Mouse (Mus musculus) layer of hippocampus, adult 18-20 months (tissue): ENCODE results near the gene Prnd. TPM values are rescaled to one million over a fixed set of nuclear protein-coding genes. Genes with fewer than 3 reads are reported as not detected.

Experiments used
- DNase-seq, 2 experiments: peaks; one replicate each; pipeline ENCODE4 v3.0.0; 2022; ENCODE audit warnings: low spot score in 2 of 2
- long read RNA-seq: library from polyadenylated mRNA; stranded (forward); transcript quantifications from one replicate; pipeline ENCODE4 v2.0.0, GENCODE M21; 2021
- total RNA-seq, 2 experiments: library from RNA; stranded (reverse); gene quantifications; 2 replicates each; pipeline ENCODE4 v1.2.3; 2021

The Prnd gene
- not detected for total RNA-seq
- long read RNA-seq = 0 reads

DNA sequence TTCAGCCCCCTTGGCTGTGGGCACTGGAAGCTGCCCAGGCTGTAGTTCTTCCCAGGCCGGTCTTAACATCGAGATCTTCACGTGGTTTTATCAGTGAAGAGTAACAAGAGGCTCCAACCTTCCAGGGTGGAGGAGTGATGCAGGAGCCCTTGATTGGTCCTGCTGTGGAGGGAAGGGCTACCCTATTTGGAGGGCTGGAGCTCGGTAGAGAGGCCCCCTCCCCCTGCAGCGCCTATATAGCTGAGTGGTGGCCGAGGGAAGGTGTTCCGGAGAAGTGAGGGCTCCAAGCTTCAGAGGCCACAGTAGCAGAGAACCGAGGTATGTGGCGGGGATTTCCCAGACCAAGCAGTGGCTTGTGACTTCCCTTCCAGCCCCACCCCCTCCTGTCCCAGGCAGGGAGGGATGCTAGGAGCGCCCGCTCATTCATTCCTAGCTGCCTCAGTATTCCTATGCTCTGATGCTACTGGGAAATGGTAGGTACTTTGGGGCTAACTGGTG, at the start of gene Prnd:
Prnd (plus strand) TSS at position 264 of the 498 bp plus-strand sequence.
- no peak for DNase-seq

DNA sequence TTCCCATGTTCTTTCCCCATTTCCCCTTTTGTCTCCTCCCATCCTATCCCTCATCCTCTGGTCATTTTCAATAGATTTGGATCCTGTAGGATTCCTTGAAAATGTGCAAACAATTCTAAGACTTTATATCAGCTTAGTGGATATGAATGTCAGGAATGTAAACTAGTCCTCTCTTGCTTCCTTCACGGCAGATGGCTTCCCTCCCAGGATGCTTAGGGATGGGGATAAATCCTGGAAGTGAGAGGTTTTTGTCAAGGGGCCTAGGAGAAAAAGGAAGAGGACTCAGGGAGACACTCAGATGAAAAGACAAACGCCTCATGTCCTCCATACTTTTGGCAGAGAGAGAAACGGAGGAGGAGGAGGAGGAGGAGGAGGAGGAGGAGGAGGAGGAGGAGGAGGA, 48.2 kb upstream of the Prnd start:
- DNase-seq = no peak

DNA sequence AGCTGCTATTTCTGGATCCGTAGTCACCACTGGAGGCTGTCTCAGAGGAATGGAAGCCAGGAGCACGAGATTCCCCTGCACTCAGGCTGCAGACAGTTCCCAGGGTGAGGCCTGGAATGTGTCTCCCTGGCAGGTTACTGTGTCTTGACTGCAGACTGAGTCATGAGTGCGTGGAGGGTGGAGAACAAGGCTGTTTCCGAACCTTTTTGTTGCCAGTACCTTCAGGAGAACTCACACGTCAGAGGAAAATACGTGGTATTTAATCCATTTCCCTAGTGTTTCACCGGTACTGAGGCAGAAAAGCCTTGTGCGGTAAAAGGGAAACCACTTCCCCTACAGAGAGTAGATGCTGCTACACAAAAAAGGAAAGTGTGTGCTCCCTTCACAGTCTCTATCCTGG, 47.8 kb upstream of the Prnd start:
- no peak for DNase-seq

DNA sequence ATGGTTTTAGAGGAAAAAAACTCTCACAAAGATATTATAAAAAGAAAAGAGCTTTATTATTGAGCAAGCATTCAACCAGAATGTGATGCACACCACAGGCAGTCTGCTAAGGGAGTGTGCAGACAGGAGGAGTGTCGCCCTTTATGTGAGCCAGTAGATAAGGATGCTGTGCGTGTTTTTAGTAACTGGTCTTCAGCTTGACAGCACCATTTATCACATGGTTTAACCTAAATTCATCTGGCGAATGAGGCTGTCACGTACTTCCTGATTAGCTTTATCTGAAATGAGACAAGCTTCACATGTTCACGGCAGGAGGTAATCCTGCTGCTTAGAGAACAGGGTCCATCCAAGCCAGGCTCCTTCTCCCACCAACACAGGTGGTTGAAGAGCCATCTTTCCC, 45.6 kb upstream of the Prnd start:
- DNase-seq = no peak

DNA sequence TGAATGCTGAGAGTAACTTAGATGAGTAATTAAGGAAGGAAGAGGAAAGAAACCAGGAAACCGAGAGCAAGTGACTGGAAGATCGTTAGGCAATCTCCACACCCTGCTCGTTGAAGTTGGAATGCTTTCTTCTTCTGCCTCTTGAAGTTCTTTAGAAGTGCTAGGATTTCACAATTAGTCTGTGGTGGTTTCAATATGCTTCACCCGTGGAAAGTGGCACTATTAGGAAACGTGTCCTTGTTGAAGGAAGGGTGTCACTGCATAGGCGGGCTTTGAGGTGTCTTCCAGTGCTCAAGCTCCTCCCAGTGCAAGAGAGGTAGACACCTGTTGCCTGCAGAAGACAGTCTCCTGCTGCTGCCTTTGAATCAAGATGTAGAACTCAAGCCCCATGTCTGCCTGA, 44.9 kb upstream of the Prnd start:
- DNase-seq = no peak

DNA sequence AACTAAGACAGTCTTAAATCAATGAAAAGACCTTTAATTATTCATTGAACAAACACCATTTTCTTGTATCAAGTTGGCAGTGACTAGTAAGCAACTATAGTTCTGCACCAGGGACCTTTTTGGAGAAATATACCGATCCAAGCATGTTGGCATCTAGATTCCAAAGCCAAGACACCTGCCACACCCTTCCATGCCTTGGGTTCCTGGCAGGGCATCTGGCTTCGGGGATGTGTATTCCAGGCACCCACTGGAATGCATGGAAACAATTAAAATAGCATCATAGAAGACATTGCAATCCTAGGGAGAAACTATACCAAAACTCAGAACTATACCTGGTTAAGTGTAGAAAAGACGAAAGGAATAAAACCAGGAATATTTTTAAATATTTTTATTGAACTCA, 44.4 kb upstream of the Prnd start:
- no peak for DNase-seq

DNA sequence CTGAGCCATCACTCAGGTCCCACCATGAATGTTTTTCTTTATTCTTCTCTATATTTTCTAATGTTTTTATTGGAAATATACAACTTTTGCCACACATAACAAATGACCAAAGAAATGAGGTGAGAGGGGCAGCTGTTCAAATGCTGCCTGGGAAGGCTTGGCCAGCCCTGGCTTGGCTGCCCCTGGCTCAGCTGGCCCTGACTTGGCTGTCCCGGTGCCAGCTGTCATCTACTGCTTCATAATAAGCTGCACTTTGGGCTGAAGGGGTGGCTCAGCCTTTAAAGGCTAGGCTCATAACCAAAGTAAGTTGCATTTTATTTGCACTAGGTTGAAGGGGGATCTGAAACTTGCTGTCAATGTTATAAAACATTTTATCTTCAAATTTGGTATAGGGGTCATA, 43.8 kb upstream of the Prnd start:
- no peak for DNase-seq

DNA sequence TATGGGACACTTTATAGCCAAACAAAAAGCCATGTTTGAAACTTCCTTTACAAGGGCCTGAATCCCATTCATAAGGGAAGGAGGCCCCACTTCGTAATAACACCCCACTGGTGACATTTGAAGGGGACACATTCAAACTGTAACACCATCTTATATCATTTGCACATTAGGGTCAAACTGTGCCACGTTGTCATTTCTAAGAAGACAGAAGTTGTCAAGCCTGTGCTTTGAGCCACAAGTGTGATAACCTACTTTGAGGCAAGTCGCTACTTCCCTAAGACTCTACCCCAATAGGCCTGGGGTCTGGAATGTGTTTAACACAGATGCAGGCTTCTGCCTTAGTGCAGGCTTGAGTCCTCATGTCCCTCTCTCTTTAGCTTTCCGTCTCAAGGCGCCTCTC, 43.4 kb upstream of the Prnd start:
- DNase-seq = no peak

DNA sequence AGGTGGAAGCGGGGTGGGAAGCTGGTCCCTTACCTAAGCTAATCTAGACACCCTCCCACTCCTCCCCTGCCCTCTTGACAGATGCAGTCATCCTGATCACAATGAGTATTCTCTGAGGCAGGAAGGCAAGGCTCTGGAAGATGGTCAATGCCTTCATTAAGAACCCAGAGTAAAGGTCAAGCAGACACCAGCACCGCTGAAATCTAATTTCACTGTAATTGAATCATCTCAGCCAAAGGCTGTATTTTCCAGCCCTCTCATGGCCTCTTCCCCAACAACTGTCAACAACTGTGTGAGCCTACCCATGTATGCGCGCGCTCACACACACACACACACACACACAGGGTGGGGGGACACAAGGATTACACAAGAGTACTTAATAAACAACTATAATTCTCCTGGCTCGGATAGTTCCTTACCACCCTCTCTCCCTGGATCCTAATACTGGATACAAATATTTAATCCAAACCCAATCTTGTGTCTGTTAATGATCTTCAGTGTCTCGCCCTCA, 42.3 kb upstream of the Prnd start:
- no peak for DNase-seq

DNA sequence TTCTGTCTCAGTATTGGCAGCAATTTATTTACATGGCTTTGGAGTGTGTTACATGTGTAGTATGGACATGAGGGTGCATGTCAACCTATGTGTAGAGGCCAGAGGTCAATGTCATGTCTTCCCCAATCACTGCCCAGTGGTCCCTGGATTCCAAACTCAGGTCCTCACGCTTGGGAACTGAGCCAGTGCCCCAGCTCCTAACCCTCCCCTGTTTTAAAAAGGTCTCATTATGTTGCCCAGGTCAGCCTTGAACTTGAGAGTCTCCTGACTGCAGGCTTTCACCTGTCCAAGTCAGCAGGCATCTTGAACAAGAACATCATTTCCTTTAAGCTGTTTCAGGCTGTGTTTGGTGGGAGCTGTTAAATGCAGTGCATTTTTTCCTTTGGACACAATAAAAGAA, 41.8 kb upstream of the Prnd start:
- no peak for DNase-seq

DNA sequence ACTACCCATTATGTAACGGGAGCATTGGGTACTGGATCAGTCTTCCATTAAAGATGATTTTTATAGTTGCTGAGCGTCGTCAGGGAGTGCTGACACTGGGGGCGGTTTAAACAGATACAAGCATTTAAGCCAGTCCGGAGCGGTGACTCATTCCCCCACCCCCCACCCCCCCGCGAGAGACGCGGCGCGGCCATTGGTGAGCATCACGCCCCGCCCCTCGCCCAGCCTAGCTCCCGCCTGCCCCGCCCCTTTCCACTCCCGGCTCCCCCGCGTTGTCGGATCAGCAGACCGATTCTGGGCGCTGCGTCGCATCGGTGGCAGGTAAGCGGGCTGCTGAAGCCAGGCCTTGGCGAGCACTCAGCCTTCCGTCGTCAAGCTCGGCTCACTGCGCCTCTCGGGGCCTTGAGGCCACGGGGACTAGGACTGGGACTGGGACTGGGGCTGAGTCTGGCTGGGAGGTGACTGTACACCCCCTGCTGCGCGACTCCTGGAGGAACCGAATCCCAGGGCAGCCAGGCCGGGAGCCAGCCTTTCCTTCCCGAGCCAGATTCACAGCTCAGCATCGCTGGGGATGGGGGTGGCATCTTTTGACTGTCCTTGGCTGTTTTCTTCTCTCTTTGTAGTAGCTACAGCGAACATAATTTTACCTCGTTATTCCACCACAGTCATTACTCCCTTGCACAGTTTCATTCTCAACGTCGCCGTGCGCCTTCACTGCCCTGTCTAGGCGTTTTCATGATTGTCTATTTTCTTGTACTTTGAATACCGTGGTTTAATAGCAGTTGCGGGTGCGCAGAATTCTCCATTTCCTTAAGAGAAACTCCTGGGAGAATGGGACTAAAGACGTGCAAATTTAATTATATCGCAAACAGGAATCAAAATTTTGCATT, 40.7 kb upstream of the Prnd start, which contains the start of the genes Prnp and Prn:
Prnp (plus strand) TSS at position 246 of the 890 bp plus-strand sequence.
Prn (plus strand) TSS at position 275 of the 890 bp plus-strand sequence.
- DNase-seq = peak; percentile 87 to 94

DNA sequence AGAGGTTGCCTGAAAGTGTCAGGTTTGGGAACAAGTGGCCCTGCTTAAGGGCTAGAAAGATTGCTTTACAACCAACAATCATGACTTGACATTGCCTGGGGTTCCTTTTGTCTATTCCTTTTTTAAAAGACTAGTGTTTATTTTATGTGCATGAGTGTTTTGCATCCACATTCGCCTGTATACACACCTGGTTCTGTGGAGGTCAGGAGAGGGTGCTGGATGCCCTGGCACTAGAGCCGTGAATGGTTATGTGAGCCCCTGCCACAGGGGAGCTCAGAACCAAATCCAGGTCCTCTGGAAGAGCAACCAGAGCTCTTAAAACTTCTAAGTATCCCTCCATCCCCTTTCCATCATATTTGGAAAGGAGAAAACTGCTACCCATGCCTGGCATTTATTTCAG, 39.8 kb upstream of the Prnd start:
- no peak for DNase-seq

DNA sequence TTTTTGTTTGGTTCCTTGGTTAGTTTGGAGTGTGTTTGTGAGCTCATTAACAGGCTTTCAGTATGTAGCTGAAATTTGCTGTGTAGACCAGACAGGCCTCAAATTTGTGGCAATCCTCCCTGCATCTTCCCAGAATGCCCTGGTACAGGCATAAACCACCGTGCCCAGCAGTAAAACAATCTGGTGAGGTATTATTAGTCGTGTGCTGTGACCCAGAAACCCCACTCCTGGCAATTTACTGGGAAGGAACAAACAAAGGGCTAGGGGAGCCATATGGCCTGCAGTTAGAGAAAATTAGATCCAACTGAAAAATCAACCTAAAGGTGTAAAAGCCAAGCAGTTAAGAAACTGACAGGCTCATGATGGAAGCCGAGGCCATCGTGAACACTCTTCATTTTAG, 39.3 kb upstream of the Prnd start:
- DNase-seq = peak in 1 of 2 experiments; percentile 44

DNA sequence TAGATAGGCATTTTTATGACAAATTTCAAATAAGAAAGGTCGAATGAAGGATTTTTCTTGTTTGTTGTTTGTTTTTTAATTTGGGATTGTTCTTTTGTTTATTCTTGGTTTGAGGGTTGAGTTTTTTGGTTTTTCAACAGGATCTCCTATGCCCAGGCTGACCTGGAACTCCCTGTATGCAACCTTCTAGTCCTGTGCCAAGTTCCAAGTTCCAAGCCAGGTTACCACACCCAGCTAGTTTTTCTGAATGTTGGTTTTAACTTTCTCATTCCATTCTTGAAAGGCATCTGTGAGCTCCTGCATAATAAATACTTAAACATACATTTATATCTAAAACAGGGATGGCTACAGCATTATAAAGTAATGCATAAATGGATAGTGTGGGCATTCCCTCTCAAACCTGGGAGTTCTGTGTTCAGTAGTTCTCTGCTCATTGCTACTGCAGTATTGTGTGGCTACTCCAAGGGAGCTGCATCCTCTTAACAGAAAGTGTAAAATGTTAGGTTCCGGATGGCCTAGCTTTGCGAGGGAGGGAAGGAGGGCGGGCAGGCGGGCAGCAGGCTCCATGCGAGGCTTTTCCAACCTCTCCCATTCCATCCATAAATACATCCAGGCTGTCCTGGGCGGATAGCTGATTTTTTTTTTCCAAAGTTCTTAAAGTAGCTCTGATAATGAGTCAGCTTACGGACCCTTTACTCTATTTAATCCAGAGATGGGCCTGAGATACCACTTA, 38.0 kb upstream of the Prnd start:
- no peak for DNase-seq

DNA sequence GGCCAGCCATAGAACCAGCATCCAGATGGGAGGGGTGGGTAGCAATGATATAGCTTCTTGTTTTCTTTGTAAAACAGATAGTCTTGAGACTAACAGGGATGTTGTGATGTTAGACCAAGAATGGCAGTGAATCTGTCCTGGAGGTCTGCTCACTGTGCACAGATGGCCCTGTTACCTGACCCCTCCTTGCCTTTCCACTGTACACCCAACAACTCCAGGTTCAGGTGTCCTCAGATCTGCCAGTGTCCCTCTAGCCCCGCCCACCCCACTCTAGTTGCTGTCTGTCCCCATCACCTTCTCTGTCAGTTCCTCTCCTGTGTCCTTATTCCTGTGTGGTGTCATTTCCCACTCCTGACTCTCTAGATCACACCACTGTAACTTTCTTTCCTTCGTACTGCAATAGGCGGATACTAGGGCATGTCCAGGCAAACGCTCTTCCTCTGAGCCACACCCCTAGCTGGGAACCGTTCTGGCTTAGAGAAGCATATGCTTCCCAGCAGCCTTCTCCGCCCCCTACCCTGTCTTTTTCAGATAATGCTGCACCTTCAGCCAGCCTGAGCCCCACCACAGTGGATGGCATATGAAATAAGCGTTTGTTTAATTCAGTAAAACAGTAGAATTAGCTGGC, 18.3 kb upstream of the Prnd start:
- DNase-seq = no peak

DNA sequence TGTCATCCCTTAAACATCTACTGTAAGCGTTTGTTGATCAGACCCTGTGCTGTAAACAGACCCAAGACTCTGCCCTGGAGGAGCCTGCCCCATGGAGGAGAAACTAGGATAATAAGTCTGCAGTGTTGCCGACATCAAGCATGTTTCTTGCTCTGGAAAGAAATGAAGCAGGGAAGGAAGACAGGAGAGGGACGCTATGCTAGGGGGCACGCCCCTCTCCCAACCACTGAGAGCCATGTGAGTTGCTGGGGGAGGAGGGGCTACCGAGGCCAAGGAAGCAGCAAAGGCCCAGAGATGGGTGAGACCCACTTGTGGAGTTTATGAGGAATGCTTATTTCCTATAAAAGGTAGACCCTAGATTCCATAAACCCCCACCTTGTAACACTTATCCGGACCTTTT, 17.6 kb upstream of the Prnd start:
- no peak for DNase-seq

DNA sequence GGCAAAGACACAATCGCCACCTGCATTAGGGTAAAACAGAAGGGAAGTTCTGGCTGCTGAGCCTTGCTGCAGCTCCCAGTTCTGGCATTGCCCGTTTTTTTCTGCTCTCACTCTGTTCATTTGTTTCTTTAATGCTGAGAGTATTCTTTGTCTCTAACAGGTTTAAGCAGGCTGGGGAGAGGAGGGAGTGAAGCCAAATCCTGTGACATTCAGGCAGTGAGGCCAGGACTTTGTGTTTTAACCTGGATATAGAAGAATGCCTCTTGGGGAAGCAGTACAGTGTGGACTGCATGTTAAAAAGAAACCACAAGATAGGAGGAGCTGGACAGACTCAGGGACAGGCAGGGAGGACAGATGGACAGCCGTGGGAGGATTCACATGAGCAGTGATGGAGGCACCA, 17.1 kb upstream of the Prnd start:
- DNase-seq = peak in 1 of 2 experiments; percentile 61

DNA sequence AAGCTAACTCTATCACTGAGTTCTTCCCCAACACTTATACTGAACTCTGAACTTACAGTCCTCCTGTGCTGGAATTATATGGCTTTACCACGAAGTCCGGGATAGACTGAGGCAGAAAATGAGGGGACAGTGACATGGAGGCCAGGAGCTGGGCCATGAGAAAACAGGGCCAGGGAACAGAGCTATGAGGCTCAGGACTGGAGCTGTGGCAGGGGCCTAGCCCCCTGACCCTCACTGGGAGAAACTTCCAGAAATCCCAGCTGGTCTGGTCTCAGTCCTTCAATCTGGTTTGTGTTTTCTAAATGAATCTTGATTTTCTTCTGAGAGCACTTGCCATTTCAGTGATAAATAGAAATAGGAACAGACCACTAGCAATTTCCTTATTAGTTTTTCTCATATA, 16.4 kb upstream of the Prnd start:
- DNase-seq = no peak

DNA sequence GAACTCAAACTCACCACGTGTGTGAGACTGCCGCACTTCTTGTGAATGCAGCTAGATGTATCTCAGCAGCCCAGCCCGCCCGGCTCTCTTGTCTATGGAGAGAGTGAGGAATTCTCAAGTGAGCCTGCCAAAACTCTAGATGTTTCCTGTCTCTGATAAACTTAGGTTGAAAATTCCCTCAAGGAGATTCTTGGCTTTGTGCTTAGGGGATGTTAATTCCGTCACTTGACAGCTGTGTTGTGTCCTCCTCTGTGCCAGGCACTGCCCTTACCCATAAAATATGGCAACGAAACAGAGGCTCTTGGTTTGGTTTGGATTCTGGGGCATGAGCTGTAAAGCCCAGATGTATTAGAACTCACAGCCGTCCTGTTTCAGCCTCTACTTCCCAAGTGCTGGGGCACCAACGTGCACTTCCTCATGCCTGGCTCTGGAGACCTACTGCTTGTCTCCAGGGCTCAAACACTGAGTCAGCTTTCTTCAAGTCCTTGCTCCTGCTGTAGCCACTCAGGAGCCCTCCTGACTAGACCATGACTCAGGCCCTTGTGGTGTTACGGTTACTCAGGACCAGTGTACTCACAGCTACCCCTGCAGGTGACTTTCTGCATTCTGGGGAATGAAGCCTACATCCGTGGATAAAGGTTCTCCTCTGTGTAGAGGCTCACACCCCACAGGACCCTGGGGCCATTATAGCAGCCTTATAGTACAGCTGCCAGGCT, 15.1 kb upstream of the Prnd start:
- DNase-seq = no peak

DNA sequence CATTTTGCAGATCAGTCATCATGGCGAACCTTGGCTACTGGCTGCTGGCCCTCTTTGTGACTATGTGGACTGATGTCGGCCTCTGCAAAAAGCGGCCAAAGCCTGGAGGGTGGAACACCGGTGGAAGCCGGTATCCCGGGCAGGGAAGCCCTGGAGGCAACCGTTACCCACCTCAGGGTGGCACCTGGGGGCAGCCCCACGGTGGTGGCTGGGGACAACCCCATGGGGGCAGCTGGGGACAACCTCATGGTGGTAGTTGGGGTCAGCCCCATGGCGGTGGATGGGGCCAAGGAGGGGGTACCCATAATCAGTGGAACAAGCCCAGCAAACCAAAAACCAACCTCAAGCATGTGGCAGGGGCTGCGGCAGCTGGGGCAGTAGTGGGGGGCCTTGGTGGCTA, 14.3 kb upstream of the Prnd start:
- no peak for DNase-seq
